Mouse (Mus musculus) bone marrow, adult 2 months (tissue): ENCODE measurements around the gene H60b.

Source experiments
- CTCF ChIP-seq: fragments of 200-500 bp; IDR thresholded peaks from 2 replicates; pipeline ENCODE4 v1.5.1; 2011; ENCODE audit warnings: low read length, control low read depth; ENCODE audit not compliant: control insufficient read depth, insufficient read depth
- POLR2A ChIP-seq: fragments of 200-500 bp; IDR thresholded peaks from 2 replicates; pipeline ENCODE4 v1.6.1; 2011; ENCODE audit warnings: low read depth, mild to moderate bottlenecking, control low read depth, low read length, borderline replicate concordance; ENCODE audit not compliant: control insufficient read depth

GRCm38 (mm10) chr10:22159131-22159561, 760 bp downstream of the H60b start:
- no peak for TF ChIP-seq POLR2A
- no peak for TF ChIP-seq CTCF
